28 mouse cellular contexts compared by ENCODE assay signal in genomic region chr17:28820189-28820588, GRCm38 (mm10). TPM values are rescaled to one million over a fixed set of nuclear protein-coding genes. Genes with fewer than 3 reads are reported as not detected.
"Had no signal": no experiment of that assay in that cellular context is flagged by ENCODE, and none has a peak within 500 bp of the region (broad histone marks: within the 10 kb centered on the region; RNA-seq: fewer than 3 reads in every experiment).

No protein-coding gene starts in this region.

- H3K9ac ChIP-seq: heart, embryonic 12.5 days; hindbrain, embryonic 12.5 days; hindbrain, embryonic 14.5 days; intestine, embryonic 15.5 days; limb, embryonic 12.5 days had no signal

- H3K27ac ChIP-seq: heart, embryonic 10.5 days; hindbrain, embryonic 10.5 days; hindbrain, embryonic 12.5 days; hindbrain, embryonic 14.5 days; intestine, embryonic 15.5 days; layer of hippocampus, adult 2 months; left cerebral cortex, adult 2 months; limb, embryonic 10.5 days; limb, embryonic 12.5 days had no signal

- DNase-seq: gastrocnemius, postnatal 14 days; gastrocnemius, postnatal 36 days; heart, adult 18-20 months; heart, postnatal 10 days; heart, postnatal 4 days; kidney, adult 18-20 months; kidney, adult 8-10 months; kidney, postnatal 10 days; kidney, postnatal 25 days; kidney, postnatal 4 days had no signal

- H3K4me3 ChIP-seq: heart, embryonic 10.5 days; heart, embryonic 12.5 days; hindbrain, embryonic 10.5 days; hindbrain, embryonic 12.5 days; intestine, embryonic 15.5 days; layer of hippocampus, adult 2 months; left cerebral cortex, adult 2 months; limb, embryonic 10.5 days; limb, embryonic 12.5 days had no signal

- H3K4me2 ChIP-seq: heart, embryonic 12.5 days; hindbrain, embryonic 12.5 days; hindbrain, embryonic 14.5 days; intestine, embryonic 15.5 days; limb, embryonic 12.5 days had no signal

- H3K4me1 ChIP-seq: hindbrain, embryonic 10.5 days; hindbrain, embryonic 12.5 days; limb, embryonic 10.5 days; limb, embryonic 12.5 days had no signal

- H3K9me3 ChIP-seq: heart, embryonic 10.5 days; heart, embryonic 12.5 days; hindbrain, embryonic 10.5 days; hindbrain, embryonic 12.5 days; intestine, embryonic 15.5 days; limb, embryonic 10.5 days; limb, embryonic 12.5 days had no signal

- H3K27me3 ChIP-seq: heart, embryonic 12.5 days; hindbrain, embryonic 12.5 days; intestine, embryonic 15.5 days; limb, embryonic 12.5 days had no signal

- ATAC-seq: hindbrain, embryonic 16.5 days; inflammation-experienced regulatory T-cells, adult 6 months; intestine, embryonic 15.5 days; intestine, postnatal 0 days had no signal

RNA-seq across cellular contexts. Expression of gene Pnpla1, which starts 38.0 kb away (rescaled TPM):
- total RNA-seq: gastrocnemius, adult 8-10 months; gastrocnemius, postnatal 36 days; heart, adult 18-20 months; heart, postnatal 10 days; heart, postnatal 25 days had no signal
- polyA plus RNA-seq: heart, embryonic 10.5 days; heart, embryonic 14.5 days; hindbrain, embryonic 10.5 days; hindbrain, embryonic 12.5 days; hindbrain, embryonic 14.5 days; hindbrain, embryonic 16.5 days; inflammation-experienced regulatory T-cells, adult 6 months; kidney, embryonic 14.5 days; kidney, embryonic 16.5 days; limb, embryonic 12.5 days had no signal

RNA-seq across cellular contexts. Expression of gene Mapk13, which starts 51.1 kb away (rescaled TPM):
- total RNA-seq: gastrocnemius, postnatal 36 days had no signal
- polyA plus RNA-seq: inflammation-experienced regulatory T-cells, adult 6 months had no signal
